In the genomic region with DNA sequence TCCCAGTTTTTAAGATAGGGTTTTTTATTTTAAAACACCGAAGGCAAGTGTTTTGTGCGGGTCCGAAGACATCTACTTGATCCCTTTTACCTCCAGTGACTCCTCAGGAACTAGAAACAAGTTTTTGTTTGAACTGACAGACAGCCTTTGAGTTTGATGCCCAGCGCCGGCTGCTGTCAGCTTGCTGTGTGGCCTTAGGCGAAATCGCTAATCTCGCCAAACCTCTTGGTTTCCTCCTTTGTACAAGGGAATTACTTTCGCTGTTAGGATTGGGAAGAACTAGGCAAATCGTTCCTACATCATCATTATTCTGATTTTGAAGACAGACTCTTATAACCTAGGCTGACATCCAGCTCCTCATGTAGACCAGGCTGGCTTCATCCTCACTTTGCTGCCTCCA, we compare ENCODE assay signal across 9 mouse cellular contexts. TPM values are rescaled to one million over a fixed set of nuclear protein-coding genes. Genes with fewer than 3 reads are reported as not detected.
DNase-seq lines count a peak whose midpoint lies in the region; ATAC-seq and TF ChIP-seq lines count a peak whose summit lies in the region.
"Had no signal": no experiment of that assay in that cellular context is flagged by ENCODE, and none has a peak within 500 bp of the region (broad histone marks: within the 10 kb centered on the region; RNA-seq: fewer than 3 reads in every experiment).

No protein-coding gene starts in this region.

- H3K4me1 ChIP-seq in bone marrow, adult 2 months (ENCODE audit: control insufficient read depth, insufficient read depth, low read length) = peaks cover 4% of the 10 kb centered on the region; the same call in 1 of the 2 replicates
- H3K4me1 ChIP-seq in heart, embryonic 11.5 days (ENCODE audit: control insufficient read depth, insufficient read depth, low read length) = peaks cover 8% of the 10 kb centered on the region; the same call in 1 of the 2 replicates

- ATAC-seq in heart, embryonic 11.5 days (replicated peaks; ENCODE audit: insufficient number of reproducible peaks, low FRiP score, low TSS enrichment) = no peak
- ATAC-seq in monocyte, adult 5-6 weeks (replicated peaks; ENCODE audit: insufficient number of reproducible peaks, low FRiP score, low TSS enrichment, poor library complexity, severe bottlenecking) = no peak

- no peak for TF ChIP-seq CTCF in bone marrow, adult 2 months (IDR thresholded peaks at IDR 0.05; ENCODE audit: control insufficient read depth, insufficient read depth, low read length)

- peak overlapping the region; percentile 89 for H3K4me3 ChIP-seq in bone marrow, adult 2 months (replicated peaks; ENCODE audit: control insufficient read depth, low read depth, low read length)
- H3K4me3 ChIP-seq in heart, embryonic 11.5 days (ENCODE audit: low read depth, low read length) = peak overlapping the region; percentile 72

- H3K4me2 ChIP-seq in heart, embryonic 11.5 days = peak overlapping the region; percentile 86

- no peaks in the 10 kb centered on the region for H3K27me3 ChIP-seq in heart, embryonic 11.5 days (ENCODE audit: control insufficient read depth, insufficient read depth, low read length)
- H3K27me3 ChIP-seq: Patski had no signal

- peak overlapping the region; percentile 90 for H3K9ac ChIP-seq in heart, embryonic 11.5 days (ENCODE audit: low read depth, low read length)

- no peaks in the 10 kb centered on the region for H3K9me3 ChIP-seq in heart, embryonic 11.5 days (replicated peaks; ENCODE audit: control insufficient read depth, low read length)

- 3% methylated on average over 10 of the region's 10 CpGs for WGBS in bone marrow, adult 2 months
- 11% methylated on average over 10 of the region's 10 CpGs for WGBS in heart, embryonic 11.5 days (ENCODE audit: insufficient replicate concordance)

- peak overlapping the region; percentile 49 for H3K27ac ChIP-seq in bone marrow, adult 2 months (ENCODE audit: control insufficient read depth, insufficient read depth, low read depth, low read length, poor library complexity)
- H3K27ac ChIP-seq in heart, embryonic 11.5 days (ENCODE audit: low read depth, low read length) = peak overlapping the region; percentile 97

- H3K36me3 ChIP-seq in heart, embryonic 11.5 days (ENCODE audit: control insufficient read depth, insufficient read depth, low read length) = no peaks in the 10 kb centered on the region

- peak; percentile 85 for DNase-seq in heart, adult 11 months
- no peak for DNase-seq in heart, adult 9 months (ENCODE audit: low spot score in 2 of 2)
- DNase-seq in kidney, postnatal 36 days = peak; percentile 18 to 36
- peak; percentile 34 for DNase-seq in neural tube, embryonic 10.5 days (ENCODE audit: extremely low spot score, low spot score)
- DNase-seq in urinary bladder, adult 2 months (ENCODE audit: low spot score) = no peak

- no peak for TF ChIP-seq POLR2A in bone marrow, adult 2 months (IDR thresholded peaks at IDR 0.05; ENCODE audit: borderline replicate concordance, control insufficient read depth, low read depth, low read length)

RNA-seq across cellular contexts. Expression of a gene that starts 1.1 kb away (rescaled TPM):
- 45.4 and 66.3 TPM in 2 replicates for polyA plus RNA-seq in bone marrow, adult 2 months (2011; ENCODE audit: insufficient read depth, insufficient read length, low replicate concordance, missing spikeins)
- polyA plus RNA-seq in heart, embryonic 11.5 days (2014; fragmentation: Nextera tagmentation; extraction: Ambion mirVana) = 77.4 and 78.7 TPM in 2 replicates
- 46.9 to 71.7 TPM (median 48.3 TPM) in 3 replicates for total RNA-seq in monocyte, adult 5-6 weeks (2017)
- polyA plus RNA-seq in urinary bladder, adult 2 months (2012; rRNA removed) = 56.6 and 63.0 TPM in 2 replicates

RNA-seq across cellular contexts. Expression of a gene that starts 24.4 kb away (rescaled TPM):
- polyA plus RNA-seq in bone marrow, adult 2 months (2011; ENCODE audit: insufficient read depth, insufficient read length, low replicate concordance, missing spikeins) = 4.8 and 5.0 TPM in 2 replicates
- 10.9 and 11.8 TPM in 2 replicates for polyA plus RNA-seq in heart, embryonic 11.5 days (2014; fragmentation: Nextera tagmentation; extraction: Ambion mirVana)
- 9.4 to 12.1 TPM (median 10.3 TPM) in 3 replicates for total RNA-seq in monocyte, adult 5-6 weeks (2017)
- polyA plus RNA-seq in urinary bladder, adult 2 months (2012; rRNA removed) = 29.9 and 33.8 TPM in 2 replicates

RNA-seq across cellular contexts. Expression of a gene that starts 24.5 kb away (rescaled TPM):
- 10.4 and 11.6 TPM in 2 replicates for polyA plus RNA-seq in bone marrow, adult 2 months (2011; ENCODE audit: insufficient read depth, insufficient read length, low replicate concordance, missing spikeins)
- 29.5 and 34.0 TPM in 2 replicates for polyA plus RNA-seq in heart, embryonic 11.5 days (2014; fragmentation: Nextera tagmentation; extraction: Ambion mirVana)
- total RNA-seq in monocyte, adult 5-6 weeks (2017) = 21.2 to 32.4 TPM (median 25.6 TPM) in 3 replicates
- polyA plus RNA-seq in urinary bladder, adult 2 months (2012; rRNA removed) = 30.5 and 32.5 TPM in 2 replicates

Comparison
In these comparisons a context has a peak if more than half of its experiments do, and no peak if none do; other contexts are left out.
1. DNase-seq: peak in heart, adult 11 months (single experiment), kidney, postnatal 36 days (2 of 2) and neural tube, embryonic 10.5 days (single experiment); none in heart, adult 9 months (0 of 2) and urinary bladder, adult 2 months (single experiment).